Mouse (Mus musculus): ENCODE results near the gene Dgat2. TPM values are rescaled to one million over a fixed set of nuclear protein-coding genes. Genes with fewer than 3 reads are reported as not detected.

Dgat2 gene
- polyA plus RNA-seq (2016; fragmentation: Nextera tagmentation; extraction: Ambion mirVana): 14.0 and 14.1 TPM in 2 replicates

GRCm38 (mm10) chr7:99182432-99183172, at the start of gene Dgat2:
Gene Dgat2 (minus strand): TSS chr7:99182719.
- Histone ChIP-seq H3K27me3 (peaks cover 20% of the 10 kb centered on the region; the same call in 1 of the 2 replicates), H3K4me3 (replicated peaks) (peak within 1 kb of the TSS; percentile 60), H3K4me2 (peak within 1 kb of the TSS; percentile 93), H3K4me1 (replicated peaks) (peaks cover 13% of the 10 kb centered on the region), H3K9me3 (no peaks in the 10 kb centered on the region), H3K9ac (replicated peaks) (peak within 1 kb of the TSS; percentile 75), H3K36me3 (no peaks in the 10 kb centered on the region), H3K27ac (peak within 1 kb of the TSS; percentile 74)
- ATAC-seq (ENCODE audit: insufficient number of reproducible peaks, insufficient read depth, low FRiP score, low TSS enrichment, low read depth): peak; percentile 88
- WGBS: under 1% methylated on average over 63 of the region's 63 CpGs

- Histone ChIP-seq H3K9me3 (no peaks in the 10 kb centered on the region), H3K36me3 (0 out of 2 replicates have a peak, but pooled peaks cover 6% of the 10 kb centered on the region), H3K9ac (replicated peaks) (no peak overlapping the region), H3K4me2 (no peak overlapping the region), H3K27ac (peak overlapping the region; percentile 2; the same call in 1 of the 2 replicates), H3K4me3 (replicated peaks) (no peak overlapping the region), H3K27me3 (no peaks in the 10 kb centered on the region), H3K4me1 (replicated peaks) (peaks cover 14% of the 10 kb centered on the region)
- 69% methylated on average over 7 of the region's 7 CpGs for WGBS
- ATAC-seq (ENCODE audit: insufficient number of reproducible peaks, insufficient read depth, low FRiP score, low TSS enrichment, low read depth): no peak
Measured at GRCm38 (mm10) chr7:99230061-99230747, 47.7 kb upstream of the Dgat2 start.

DNA sequence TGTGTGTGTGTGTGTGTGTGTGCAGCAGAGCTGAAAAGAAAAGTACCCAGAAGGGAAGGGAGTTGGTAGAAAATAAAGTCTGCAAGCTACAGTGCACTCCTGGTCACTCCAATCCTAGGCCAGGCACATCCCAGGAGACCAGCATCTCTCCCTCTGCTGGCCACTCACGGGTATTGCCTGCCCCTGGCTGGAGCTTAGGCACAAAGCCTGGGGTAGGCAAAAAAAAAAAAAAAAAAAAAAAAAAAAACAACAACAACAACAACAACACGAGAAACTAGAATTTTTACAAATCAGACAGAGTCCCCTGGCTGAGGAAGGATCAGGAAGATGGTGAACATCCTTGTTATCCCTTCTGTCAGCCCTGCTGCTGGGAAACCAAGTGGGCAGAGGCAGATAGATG, 46.9 kb upstream of the Dgat2 start:
- Histone ChIP-seq H3K36me3 (0 out of 2 replicates have a peak, but pooled peaks cover 6% of the 10 kb centered on the region), H3K27ac (0 out of 2 replicates have a peak overlapping the region, but pooled peaks have one; percentile 2), H3K9me3 (no peaks in the 10 kb centered on the region), H3K27me3 (no peaks in the 10 kb centered on the region), H3K4me3 (replicated peaks) (no peak overlapping the region), H3K9ac (replicated peaks) (no peak overlapping the region), H3K4me1 (replicated peaks) (peaks cover 6% of the 10 kb centered on the region), H3K4me2 (no peak overlapping the region)
- WGBS: 20% methylated on average over 2 of the region's 2 CpGs
- ATAC-seq (ENCODE audit: insufficient number of reproducible peaks, insufficient read depth, low FRiP score, low TSS enrichment, low read depth): no peak

DNA sequence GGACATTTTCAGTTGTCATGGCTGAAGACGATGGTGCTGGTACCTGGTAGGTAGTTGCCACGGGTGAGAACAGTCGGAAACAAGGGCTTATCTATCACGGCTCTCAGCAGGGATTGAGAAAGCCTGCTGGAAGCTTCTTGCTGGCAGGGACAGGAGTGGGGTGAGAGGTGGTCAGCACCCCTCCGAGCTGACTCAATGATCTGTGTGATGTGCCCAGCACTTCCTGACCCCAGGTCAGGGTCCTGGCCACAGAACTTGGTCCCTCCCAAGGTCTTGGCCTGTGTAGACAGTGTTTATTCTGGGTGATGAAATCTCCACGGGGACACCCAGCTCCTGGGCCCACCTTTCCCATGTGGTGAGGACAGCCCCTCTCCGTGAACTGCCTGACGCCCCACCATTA, 46.3 kb upstream of the Dgat2 start:
- Histone ChIP-seq H3K9me3 (no peaks in the 10 kb centered on the region), H3K27me3 (no peaks in the 10 kb centered on the region), H3K4me3 (replicated peaks) (no peak overlapping the region), H3K4me1 (replicated peaks) (peaks cover 3% of the 10 kb centered on the region), H3K36me3 (0 out of 2 replicates have a peak, but pooled peaks cover 6% of the 10 kb centered on the region), H3K4me2 (no peak overlapping the region), H3K9ac (replicated peaks) (no peak overlapping the region), H3K27ac (no peak overlapping the region)
- ATAC-seq (ENCODE audit: insufficient number of reproducible peaks, insufficient read depth, low FRiP score, low TSS enrichment, low read depth): no peak
- 91% methylated on average over 8 of the region's 8 CpGs for WGBS

GRCm38 (mm10) chr7:99227267-99227666, 44.7 kb upstream of the Dgat2 start:
- ATAC-seq (ENCODE audit: insufficient number of reproducible peaks, insufficient read depth, low FRiP score, low TSS enrichment, low read depth): no peak
- Histone ChIP-seq H3K4me1 (replicated peaks) (peaks cover 3% of the 10 kb centered on the region), H3K27me3 (no peaks in the 10 kb centered on the region), H3K4me2 (no peak overlapping the region), H3K9ac (replicated peaks) (no peak overlapping the region), H3K27ac (no peak overlapping the region), H3K4me3 (replicated peaks) (no peak overlapping the region), H3K9me3 (no peaks in the 10 kb centered on the region), H3K36me3 (peaks cover 12% of the 10 kb centered on the region; the same call in 1 of the 2 replicates)
- WGBS: 98% methylated on average over 4 of the region's 4 CpGs

DNA sequence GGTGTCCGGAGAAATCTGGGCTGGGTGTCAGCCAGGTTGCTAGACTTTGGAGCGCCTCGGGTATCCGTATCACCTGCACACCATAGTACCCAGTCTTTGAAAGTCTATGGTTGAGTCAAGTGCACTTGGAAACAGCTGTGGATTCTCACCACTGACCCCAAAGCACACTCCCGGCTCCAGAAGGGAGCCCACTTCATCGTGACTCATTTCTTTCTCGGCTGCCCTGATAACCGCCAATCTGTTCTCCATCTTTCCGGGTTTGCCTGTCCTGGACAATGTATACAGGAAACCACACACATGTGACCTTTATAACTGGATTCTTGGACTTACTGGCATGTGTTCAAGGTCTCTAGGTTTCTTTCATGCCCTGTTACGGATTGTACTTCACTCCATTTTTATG, 44.1 kb upstream of the Dgat2 start:
- H3K36me3 ChIP-seq: peaks cover 15% of the 10 kb centered on the region; the same call in 1 of the 2 replicates
- H3K9me3 ChIP-seq: no peaks in the 10 kb centered on the region
- no peaks in the 10 kb centered on the region for H3K27me3 ChIP-seq
- WGBS: 91% methylated on average over 10 of the region's 10 CpGs
- H3K27ac ChIP-seq: no peak overlapping the region
- H3K4me1 ChIP-seq (replicated peaks): peaks cover 3% of the 10 kb centered on the region
- no peak for ATAC-seq (ENCODE audit: insufficient number of reproducible peaks, insufficient read depth, low FRiP score, low TSS enrichment, low read depth)
- no peak overlapping the region for H3K4me3 ChIP-seq (replicated peaks)
- no peak overlapping the region for H3K9ac ChIP-seq (replicated peaks)
- H3K4me2 ChIP-seq: no peak overlapping the region

GRCm38 (mm10) chr7:99225421-99225820, 42.9 kb upstream of the Dgat2 start:
- Histone ChIP-seq H3K9ac (replicated peaks) (no peak overlapping the region), H3K27ac (no peak overlapping the region), H3K4me1 (replicated peaks) (peaks cover 3% of the 10 kb centered on the region), H3K9me3 (no peaks in the 10 kb centered on the region), H3K4me2 (no peak overlapping the region), H3K4me3 (replicated peaks) (no peak overlapping the region), H3K27me3 (no peaks in the 10 kb centered on the region), H3K36me3 (peaks cover 17% of the 10 kb centered on the region; the same call in 1 of the 2 replicates)
- no peak for ATAC-seq (ENCODE audit: insufficient number of reproducible peaks, insufficient read depth, low FRiP score, low TSS enrichment, low read depth)
- 89% methylated on average over 6 of the region's 6 CpGs for WGBS

DNA sequence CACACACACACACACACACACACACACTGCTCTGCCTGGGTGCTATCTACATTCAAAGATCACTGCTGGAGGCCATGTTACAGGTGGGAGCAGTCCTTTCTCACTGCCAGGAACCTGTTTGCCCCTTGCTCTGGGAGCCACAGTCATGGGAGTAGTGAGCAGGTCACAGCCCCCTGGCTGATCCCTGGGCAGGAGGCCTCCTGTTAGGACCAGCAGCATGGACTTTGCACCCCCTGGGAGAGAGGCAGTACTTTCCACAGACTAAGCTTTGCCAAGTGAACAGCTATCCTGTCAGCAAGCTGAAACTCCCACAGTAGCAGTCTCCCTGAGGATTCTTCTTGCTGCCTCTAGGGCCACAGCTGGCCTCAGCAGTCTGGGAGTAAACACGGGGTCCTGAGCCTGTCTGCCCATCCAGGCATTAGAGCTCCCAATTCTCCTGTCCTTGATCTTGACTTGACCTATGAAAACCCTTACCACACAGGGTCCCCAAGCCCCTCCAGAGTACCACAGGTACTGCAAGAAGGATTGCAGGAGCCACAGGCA, 42.2 kb upstream of the Dgat2 start:
- no peaks in the 10 kb centered on the region for H3K4me1 ChIP-seq (replicated peaks)
- WGBS: 76% methylated on average over 1 of the region's 1 CpGs
- no peak overlapping the region for H3K4me2 ChIP-seq
- no peaks in the 10 kb centered on the region for H3K9me3 ChIP-seq
- no peak overlapping the region for H3K4me3 ChIP-seq (replicated peaks)
- no peak overlapping the region for H3K9ac ChIP-seq (replicated peaks)
- ATAC-seq (ENCODE audit: insufficient number of reproducible peaks, insufficient read depth, low FRiP score, low TSS enrichment, low read depth): no peak
- H3K27me3 ChIP-seq: no peaks in the 10 kb centered on the region
- H3K27ac ChIP-seq: no peak overlapping the region
- peaks cover 18% of the 10 kb centered on the region for H3K36me3 ChIP-seq

- no peak for ATAC-seq (ENCODE audit: insufficient number of reproducible peaks, insufficient read depth, low FRiP score, low TSS enrichment, low read depth)
- no peak overlapping the region for H3K27ac ChIP-seq
- H3K27me3 ChIP-seq: no peaks in the 10 kb centered on the region
- peaks cover 23% of the 10 kb centered on the region for H3K36me3 ChIP-seq
- H3K4me2 ChIP-seq: no peak overlapping the region
- 66% methylated on average over 7 of the region's 7 CpGs for WGBS
- no peak overlapping the region for H3K4me3 ChIP-seq (replicated peaks)
- no peaks in the 10 kb centered on the region for H3K9me3 ChIP-seq
- H3K9ac ChIP-seq (replicated peaks): no peak overlapping the region
- H3K4me1 ChIP-seq (replicated peaks): no peaks in the 10 kb centered on the region
Measured at GRCm38 (mm10) chr7:99224225-99224624, 41.7 kb upstream of the Dgat2 start.

DNA sequence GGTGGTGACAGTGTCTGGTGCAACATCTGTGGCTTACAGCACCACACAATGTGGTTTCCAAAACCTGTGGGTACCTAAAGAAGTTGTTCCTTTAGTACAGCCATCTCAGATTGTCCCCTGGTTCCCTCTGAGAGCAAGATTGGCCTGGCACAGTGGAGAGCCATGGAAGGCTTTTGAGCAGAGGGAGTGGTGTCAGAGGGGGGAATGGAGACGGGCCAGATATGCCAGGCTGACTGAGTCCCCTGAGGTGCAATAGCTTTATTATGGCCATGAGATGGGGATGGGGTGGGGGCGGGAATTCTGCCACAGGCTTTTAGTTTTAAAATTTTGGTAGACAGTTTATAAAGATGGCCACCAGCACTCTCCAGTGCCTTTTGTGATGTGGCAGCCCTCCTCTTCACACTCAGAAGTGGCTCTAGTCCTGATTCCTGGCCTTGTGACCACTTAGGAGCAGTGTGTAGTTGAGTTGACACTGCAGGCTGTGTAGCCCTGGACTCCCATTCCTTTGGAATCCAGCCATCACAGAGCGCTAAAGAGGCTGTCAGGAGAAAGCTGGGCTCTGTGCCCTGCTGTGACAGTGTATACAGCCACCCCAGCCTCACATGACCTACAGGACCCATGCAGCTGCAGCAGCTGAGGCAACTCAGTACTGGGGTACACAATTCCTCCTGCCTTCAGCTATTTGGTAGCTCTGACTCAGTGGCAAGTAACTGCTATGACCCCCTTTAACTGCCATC, 35.0 kb upstream of the Dgat2 start:
- H3K4me1 ChIP-seq (replicated peaks): 0 out of 2 replicates have a peak, but pooled peaks cover 5% of the 10 kb centered on the region
- WGBS: 81% methylated on average over 3 of the region's 3 CpGs

More for the DNA sequence above, 35.0 kb upstream of the Dgat2 start:
- no peak overlapping the region for H3K4me2 ChIP-seq
- no peak overlapping the region for H3K9ac ChIP-seq (replicated peaks)
- no peak for ATAC-seq (ENCODE audit: insufficient number of reproducible peaks, insufficient read depth, low FRiP score, low TSS enrichment, low read depth)
- H3K27ac ChIP-seq: no peak overlapping the region
- no peaks in the 10 kb centered on the region for H3K27me3 ChIP-seq
- no peak overlapping the region for H3K4me3 ChIP-seq (replicated peaks)
- H3K9me3 ChIP-seq: no peaks in the 10 kb centered on the region
- peaks cover 22% of the 10 kb centered on the region for H3K36me3 ChIP-seq

All from limb, embryonic 12.5 days (tissue).